Mouse (Mus musculus) neural tube, embryonic 10.5 days (tissue): ENCODE measurements around the gene Gen1.

ENCODE experiments used
- DNase-seq: peaks from one replicate; pipeline ENCODE4 v3.0.0-alpha.2; 2017; ENCODE audit warnings: low spot score; ENCODE audit errors: extremely low spot score

Gene Gen1

GRCm38 (mm10) chr12:11265382-11266281, at the start of gene Gen1, which contains the start of gene Smc6:
Gene Gen1, minus strand, starts transcription at chr12:11265801.
Gene Smc6, plus strand, starts transcription at chr12:11265886.
- peak; percentile 97 for DNase-seq

- no peak for DNase-seq
These were observed 48.2 kb upstream of the Gen1 start for GRCm38 (mm10) chr12:11313840-11314239.

- DNase-seq = no peak
These were observed 45.5 kb upstream of the Gen1 start for GRCm38 (mm10) chr12:11311106-11311505.

- no peak for DNase-seq
These were observed 41.4 kb upstream of the Gen1 start for GRCm38 (mm10) chr12:11306753-11307645.

- DNase-seq = no peak
These were observed 35.3 kb upstream of the Gen1 start for GRCm38 (mm10) chr12:11300858-11301257.

- DNase-seq = no peak
These were observed 20.8 kb upstream of the Gen1 start for GRCm38 (mm10) chr12:11286382-11286781.

GRCm38 (mm10) chr12:11281584-11281983, 16.0 kb upstream of the Gen1 start:
- DNase-seq = no peak

- no peak for DNase-seq
These were observed 14.3 kb upstream of the Gen1 start for GRCm38 (mm10) chr12:11279886-11280285.

GRCm38 (mm10) chr12:11277207-11277606, 11.6 kb upstream of the Gen1 start:
- DNase-seq = no peak

- DNase-seq = no peak
These were observed 11.0 kb upstream of the Gen1 start for GRCm38 (mm10) chr12:11276632-11277031.

GRCm38 (mm10) chr12:11273185-11273584, 7.6 kb upstream of the Gen1 start:
- no peak for DNase-seq

GRCm38 (mm10) chr12:11272568-11272967, 7.0 kb upstream of the Gen1 start:
- no peak for DNase-seq

- peak; percentile 28 for DNase-seq
These were observed 1.4 kb upstream of the Gen1 start for GRCm38 (mm10) chr12:11267030-11267429.

GRCm38 (mm10) chr12:11266282-11266985, 833 bp upstream of the Gen1 start:
- peak; percentile 68 for DNase-seq

- DNase-seq = no peak
These were observed 706 bp downstream of the Gen1 start for GRCm38 (mm10) chr12:11264895-11265294.

- DNase-seq = no peak
These were observed 15.3 kb downstream of the Gen1 start for GRCm38 (mm10) chr12:11250322-11250721.

- no peak for DNase-seq
These were observed 18.1 kb downstream of the Gen1 start for GRCm38 (mm10) chr12:11247460-11247859.

- DNase-seq = no peak
These were observed 29.6 kb downstream of the Gen1 start for GRCm38 (mm10) chr12:11235996-11236395.

GRCm38 (mm10) chr12:11230267-11230666, 35.3 kb downstream of the Gen1 start:
- DNase-seq = no peak

GRCm38 (mm10) chr12:11226529-11227268, 38.9 kb downstream of the Gen1 start:
- no peak for DNase-seq

GRCm38 (mm10) chr12:11226123-11226522, 39.5 kb downstream of the Gen1 start:
- no peak for DNase-seq
